Mouse (Mus musculus): Measurements from ENCODE around the gene Vtcn1.
A peak's percentile ranks its signal among the peaks of the same experiment; 100 is the strongest.

The Vtcn1 gene

DNA sequence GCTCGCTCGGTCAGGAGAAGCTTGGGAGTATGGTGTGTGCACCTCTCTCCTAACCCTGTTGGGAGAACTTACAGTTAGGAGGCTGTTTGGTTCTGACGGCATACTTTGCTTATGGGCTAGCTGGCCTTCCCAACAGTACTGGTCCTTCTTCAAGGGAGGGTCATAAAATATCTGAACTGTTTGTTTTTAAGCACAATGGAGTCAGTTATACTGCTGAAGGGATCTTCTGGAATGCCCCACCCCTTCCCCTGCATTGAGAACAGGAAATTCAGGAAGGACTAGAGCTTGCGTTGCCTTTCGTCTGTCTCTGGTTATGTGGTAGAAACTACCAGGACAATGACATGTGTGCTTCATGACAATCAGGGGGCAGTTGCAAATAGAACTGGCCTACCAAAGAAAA, 31.9 kb downstream of the Vtcn1 start:
- no peak for DNase-seq

DNA sequence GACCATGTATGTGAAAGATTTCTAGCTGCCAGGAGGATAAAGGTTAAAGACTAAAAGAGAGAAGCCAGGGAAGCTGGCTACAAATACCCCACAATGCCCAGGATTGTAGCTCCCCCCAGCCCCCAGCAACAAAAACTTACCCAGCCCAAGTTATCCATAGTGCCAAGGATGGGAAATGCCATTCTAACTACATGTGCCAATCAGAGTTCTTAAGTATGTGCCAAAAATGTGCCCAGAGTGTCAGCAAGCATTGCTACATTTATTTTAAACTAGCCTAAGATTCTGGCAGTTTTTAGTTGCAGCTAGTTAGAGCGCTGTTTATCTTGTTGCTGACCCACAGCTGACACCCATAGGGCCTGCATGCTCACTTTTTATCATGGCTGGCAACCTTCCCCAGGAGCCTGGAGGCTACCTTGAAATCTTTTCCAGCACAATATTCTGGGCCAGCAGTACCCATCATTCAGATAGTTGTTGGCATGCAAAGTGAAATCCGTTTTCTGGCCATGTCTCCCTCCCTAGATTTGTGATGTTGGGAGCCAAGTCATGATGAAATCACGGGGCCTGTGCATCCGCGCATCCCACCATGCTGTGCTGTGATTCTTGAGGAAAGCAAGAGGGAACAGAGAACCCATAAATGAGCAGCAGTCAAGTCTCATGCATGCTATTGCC, 33.2 kb downstream of the Vtcn1 start:
- DNase-seq = no peak

- no peak for DNase-seq
These were observed 36.3 kb downstream of the Vtcn1 start for GRCm38 (mm10) chr3:100861307-100862303.

GRCm38 (mm10) chr3:100866946-100867345, 41.7 kb downstream of the Vtcn1 start:
- no peak for DNase-seq

- DNase-seq = no peak
These were observed 51.8 kb downstream of the Vtcn1 start for GRCm38 (mm10) chr3:100877057-100877456.

GRCm38 (mm10) chr3:100881403-100881802, 56.1 kb downstream of the Vtcn1 start:
- DNase-seq = no peak

DNA sequence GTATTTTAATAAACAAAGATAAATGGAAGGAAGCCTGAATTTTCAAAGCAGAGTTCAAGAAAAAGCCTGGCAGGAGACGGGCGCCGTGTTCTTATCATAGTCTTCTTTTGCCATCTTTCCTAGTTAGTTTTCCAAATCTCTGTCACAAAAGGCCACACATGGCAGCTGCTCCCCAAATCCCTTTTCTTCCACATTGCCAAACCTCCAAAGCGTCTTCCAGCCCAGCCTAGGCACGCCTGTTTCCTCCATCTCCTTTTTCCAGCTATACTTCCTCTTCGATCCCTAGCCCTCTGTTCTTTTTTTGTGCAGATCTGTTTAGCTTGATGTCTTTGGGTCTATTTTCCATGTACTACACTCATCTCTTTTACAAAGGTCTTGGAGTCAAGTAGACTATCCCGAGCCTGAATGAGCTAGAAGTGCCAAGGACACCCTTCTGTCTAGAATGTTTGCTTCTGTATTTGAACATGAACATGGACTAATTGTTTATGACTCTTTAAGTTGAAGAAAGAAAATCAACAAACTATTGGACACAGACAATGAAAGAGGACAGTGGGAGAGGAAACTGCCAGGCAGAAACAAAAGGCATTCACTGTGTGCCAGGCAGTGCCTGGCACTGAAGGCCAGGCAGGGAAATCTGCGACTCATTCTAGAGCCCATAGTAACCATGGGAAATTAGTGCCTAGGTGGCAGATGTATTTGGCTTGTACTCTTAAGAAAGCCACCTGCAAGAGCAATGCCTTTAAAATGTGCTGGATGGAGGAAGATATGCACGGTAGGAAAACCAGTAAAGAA, 56.8 kb downstream of the Vtcn1 start:
- DNase-seq = peak; percentile 26

DNA sequence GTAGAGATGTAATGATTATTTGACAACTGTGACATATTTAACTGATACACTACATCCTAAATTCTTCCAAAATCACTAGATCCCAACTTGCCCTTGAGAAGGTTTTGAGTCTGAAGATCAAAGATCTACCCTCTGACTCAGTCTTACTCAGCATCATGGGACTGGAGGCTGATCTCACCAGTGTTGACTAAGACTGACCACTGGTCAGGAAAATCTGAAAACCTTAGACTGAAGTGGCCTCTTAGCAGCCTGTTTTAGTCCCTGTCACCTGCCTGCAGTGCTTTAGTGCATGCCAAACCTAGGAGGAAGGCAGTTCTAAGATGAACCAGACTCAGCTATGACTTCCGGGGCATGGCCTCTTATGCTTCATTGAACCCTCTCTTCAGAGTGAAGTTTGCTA, 64.0 kb downstream of the Vtcn1 start:
- no peak for DNase-seq

GRCm38 (mm10) chr3:100890406-100890805, 65.1 kb downstream of the Vtcn1 start:
- DNase-seq = no peak

- no peak for DNase-seq
These were observed 67.4 kb downstream of the Vtcn1 start for GRCm38 (mm10) chr3:100892383-100893335.

GRCm38 (mm10) chr3:100895500-100895899, 70.2 kb downstream of the Vtcn1 start:
- no peak for DNase-seq

DNA sequence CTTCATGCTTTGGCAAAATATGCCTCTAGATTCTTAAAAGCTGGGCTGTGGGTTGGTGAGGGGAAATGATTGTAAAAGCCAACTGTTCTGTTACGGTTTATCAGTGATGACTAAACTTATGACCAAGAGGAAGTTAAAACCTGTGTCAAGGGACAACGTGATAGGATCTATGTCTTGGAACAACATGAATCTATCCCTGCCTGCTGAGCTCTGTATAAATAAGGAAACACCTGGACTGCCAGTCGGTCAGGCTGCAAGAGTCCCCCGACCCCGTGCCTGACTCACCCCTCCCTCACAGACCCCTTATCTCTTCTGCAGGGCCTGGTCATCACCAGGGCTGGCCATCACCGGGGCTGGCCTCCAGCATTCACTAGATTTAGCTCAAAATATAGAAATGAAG, 80.9 kb downstream of the Vtcn1 start:
- no peak for DNase-seq

DNA sequence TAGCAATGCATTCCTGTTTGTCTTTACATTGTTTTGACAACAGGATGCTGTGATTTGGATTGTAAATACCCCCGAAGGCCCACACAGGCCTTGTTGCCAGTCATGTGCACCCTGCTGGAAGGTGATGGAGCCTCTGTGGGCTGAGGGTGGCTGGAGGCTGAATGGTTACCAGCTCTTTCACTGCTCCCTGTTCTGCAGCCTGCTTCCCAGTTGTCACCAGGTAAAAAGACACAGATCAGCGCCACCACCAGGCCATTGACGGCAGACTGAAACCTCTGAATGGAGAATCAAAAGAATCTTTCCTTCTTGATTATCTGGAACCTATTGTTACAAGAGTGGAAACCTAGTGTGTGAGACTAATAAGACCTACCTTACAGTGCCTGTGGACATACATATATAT, 81.7 kb downstream of the Vtcn1 start:
- no peak for DNase-seq

- no peak for DNase-seq
These were observed 83.3 kb downstream of the Vtcn1 start for GRCm38 (mm10) chr3:100908594-100908993.

DNA sequence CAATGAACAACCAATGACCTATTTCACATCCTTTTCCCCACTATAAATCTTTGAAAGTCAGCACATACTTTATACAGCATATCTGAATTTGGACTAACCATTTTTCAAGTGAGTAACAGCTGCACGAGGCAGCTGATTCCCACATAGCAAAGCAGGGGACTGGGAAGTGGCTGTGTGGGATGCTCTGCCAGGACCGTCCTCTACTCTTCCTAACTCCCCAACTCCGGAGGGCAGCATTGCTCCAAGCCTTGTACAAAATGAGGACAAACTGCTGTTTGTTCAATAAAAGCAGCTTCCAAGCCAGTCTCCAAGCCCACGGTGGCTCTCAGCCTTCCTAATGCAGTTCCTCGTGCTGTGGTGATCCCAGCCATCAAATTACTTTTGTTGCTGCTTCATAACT, 85.4 kb downstream of the Vtcn1 start:
- DNase-seq = no peak

- no peak for DNase-seq
These were observed 85.8 kb downstream of the Vtcn1 start for GRCm38 (mm10) chr3:100911026-100911425.

DNA sequence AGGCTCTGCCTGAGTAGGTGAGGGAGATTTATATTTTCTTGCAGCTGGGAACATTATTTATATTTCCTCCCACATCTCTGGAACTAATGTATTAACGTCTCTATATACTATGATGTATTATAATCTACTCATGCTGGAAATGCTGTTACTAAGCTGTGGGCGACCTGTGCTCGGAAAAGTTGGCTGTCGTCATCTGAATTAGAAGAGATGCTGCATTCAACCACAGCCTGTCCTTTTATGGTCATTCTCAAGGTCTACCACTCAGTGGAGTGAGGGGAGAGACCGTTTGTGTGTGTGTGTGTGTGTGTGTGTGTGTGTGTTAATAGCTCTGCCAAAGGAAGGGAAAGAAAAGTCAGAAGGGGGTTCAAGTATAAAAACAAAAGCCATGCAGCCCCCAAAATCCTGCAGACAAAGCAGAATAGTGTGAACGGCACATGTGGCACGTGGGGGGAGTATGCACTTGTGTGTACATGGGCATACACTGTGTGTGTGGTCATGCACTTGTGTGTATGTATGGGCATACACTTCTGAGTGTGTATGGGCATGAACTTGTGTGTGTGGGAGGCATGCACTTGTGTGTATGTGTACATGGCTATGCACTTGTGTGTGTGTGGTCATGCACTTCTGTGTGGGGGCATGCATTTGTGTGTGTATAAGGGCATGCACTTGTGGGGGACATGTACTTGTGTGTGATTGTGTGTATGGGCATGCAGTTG, 86.4 kb downstream of the Vtcn1 start:
- DNase-seq = no peak

DNA sequence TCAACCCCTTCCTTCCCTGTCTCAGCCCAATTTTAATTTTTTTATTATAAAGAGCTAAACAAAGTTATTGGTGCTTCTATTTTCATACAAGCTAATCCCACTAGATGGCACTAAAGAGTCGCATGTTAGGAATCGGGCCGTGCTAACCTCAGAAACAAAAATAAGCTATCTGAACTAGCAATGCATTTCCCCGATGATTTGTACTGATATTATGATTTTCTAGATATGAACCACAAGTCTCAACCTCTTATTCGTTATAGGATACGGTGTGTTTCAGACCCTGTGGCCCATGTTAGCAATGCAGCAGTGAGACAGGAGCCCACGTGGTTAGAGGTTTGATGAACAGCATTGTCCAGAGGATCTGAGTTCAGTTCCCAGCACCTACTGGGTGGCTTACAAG, 91.6 kb downstream of the Vtcn1 start:
- DNase-seq = no peak

DNA sequence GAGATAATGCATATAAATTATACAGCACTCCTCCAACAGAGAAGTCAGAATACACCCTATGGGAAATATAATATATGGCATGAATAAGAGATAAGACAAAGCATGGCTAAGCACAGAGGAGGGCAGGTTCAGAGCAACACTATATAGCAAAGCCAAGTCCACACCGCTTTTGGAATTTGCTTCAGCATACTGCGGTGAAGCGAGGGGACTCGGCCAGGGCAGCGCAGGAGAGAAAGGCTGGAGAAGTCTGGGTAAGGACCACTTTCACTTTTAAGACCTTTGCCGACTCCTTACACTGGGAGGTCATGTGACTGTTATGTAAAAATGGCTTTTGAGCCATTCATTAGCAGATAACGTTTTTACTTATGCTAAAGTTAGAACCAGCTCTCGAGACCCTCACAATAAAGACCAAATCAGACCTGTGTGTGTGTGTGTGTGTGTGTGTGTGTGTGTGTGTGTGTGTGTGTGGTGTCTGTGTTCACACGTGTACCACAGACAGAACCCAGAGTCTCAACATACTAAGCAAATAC, 95.4 kb downstream of the Vtcn1 start:
- no peak for DNase-seq

GRCm38 (mm10) chr3:100921825-100922505, 96.7 kb downstream of the Vtcn1 start, which contains the start of gene Trim45:
TSS of gene Trim45 (plus strand) at chr3:100922202.
- peak; percentile 100 for DNase-seq

Data from layer of hippocampus, adult 9-11 months (tissue).